8 mouse cellular contexts compared by ENCODE assay signal in genomic region chr2:60382858-60383669, GRCm38 (mm10). TPM values are rescaled to one million over a fixed set of nuclear protein-coding genes. Genes with fewer than 3 reads are reported as not detected.
DNase-seq lines count a peak whose midpoint lies in the region; ATAC-seq and TF ChIP-seq lines count a peak whose summit lies in the region.

Gene Ly75, minus strand, starts transcription at chr2:60383303.

- ATAC-seq in forebrain, embryonic 12.5 days (ENCODE audit: low FRiP score) = peak; percentile 98
- peak; percentile 80 for ATAC-seq in neutrophil, adult 5-6 weeks (ENCODE audit: extremely low read depth, insufficient number of reproducible peaks, low FRiP score, poor library complexity, severe bottlenecking)

- no peak within 1 kb of the TSS for H3K27ac ChIP-seq in forebrain, embryonic 12.5 days

- no peak for TF ChIP-seq CTCF in E14TG2a.4 (conservative IDR thresholded peaks at IDR 0.05; ENCODE audit: low read length)
- no peak for TF ChIP-seq CTCF in lung, adult 2 months (IDR thresholded peaks at IDR 0.05; ENCODE audit: insufficient read depth, low read length)

- intact Hi-C loops in heart, postnatal 10 days (cut with DNase I) = no loop called here

- under 1% methylated on average over 46 of the region's 46 CpGs for WGBS in forebrain, embryonic 12.5 days
- 2% methylated on average over 46 of the region's 46 CpGs for WGBS in lung, adult 2 months

- peak within 1 kb of the TSS; percentile 85 for H3K4me3 ChIP-seq in E14TG2a.4 (replicated peaks; ENCODE audit: low read length)
- peak within 1 kb of the TSS; percentile 56 for H3K4me3 ChIP-seq in forebrain, embryonic 12.5 days (replicated peaks)
- peak within 1 kb of the TSS; percentile 60 for H3K4me3 ChIP-seq in lung, adult 2 months (replicated peaks; ENCODE audit: extremely low read depth, low read depth, low read length)

- peaks cover 25% of the 10 kb centered on the region for H3K36me3 ChIP-seq in E14TG2a.4 (ENCODE audit: insufficient read depth, low read length)
- H3K36me3 ChIP-seq in forebrain, embryonic 12.5 days (replicated peaks) = no peaks in the 10 kb centered on the region

- peak within 1 kb of the TSS; percentile 88 for H3K4me2 ChIP-seq in forebrain, embryonic 12.5 days

- peaks cover 43% of the 10 kb centered on the region for H3K4me1 ChIP-seq in E14TG2a.4 (replicated peaks; ENCODE audit: low read depth, low read length)
- H3K4me1 ChIP-seq in forebrain, embryonic 12.5 days = peaks cover 7% of the 10 kb centered on the region; the same call in 1 of the 2 replicates
- H3K4me1 ChIP-seq in lung, adult 2 months (ENCODE audit: control insufficient read depth, insufficient read depth, low read length) = 0 out of 2 replicates have a peak, but pooled peaks cover 3% of the 10 kb centered on the region

- TF ChIP-seq POLR2A in lung, adult 2 months (IDR thresholded peaks at IDR 0.05; ENCODE audit: borderline replicate concordance, extremely low read depth, low read depth, low read length) = no peak

- peak within 1 kb of the TSS; percentile 55 for H3K9ac ChIP-seq in forebrain, embryonic 12.5 days

- H3K9me3 ChIP-seq in E14TG2a.4 (ENCODE audit: low read length) = no peaks in the 10 kb centered on the region
- H3K9me3 ChIP-seq in forebrain, embryonic 12.5 days = no peaks in the 10 kb centered on the region

- 0 out of 2 replicates have a peak, but pooled peaks cover 9% of the 10 kb centered on the region for H3K27me3 ChIP-seq in E14TG2a.4 (ENCODE audit: insufficient read depth, low read length)
- peaks cover 30% of the 10 kb centered on the region for H3K27me3 ChIP-seq in forebrain, embryonic 12.5 days

- peak; percentile 69 for DNase-seq in c-Kit-positive CD71-positive TER-119-negative erythroid progenitor cells, embryonic 14.5 days (ENCODE audit: low read depth)
- DNase-seq in heart, postnatal 10 days = peak; percentile 85 to 89
- DNase-seq in kidney, postnatal 4 days = peak; percentile 87 to 92
- peak; percentile 86 for DNase-seq in lung, adult 2 months
- peak; percentile 89 to 90 for DNase-seq in thymus, adult 18-20 months

RNA-seq across cellular contexts. Expression of gene Ly75, which starts in this region (rescaled TPM):
- polyA plus RNA-seq in forebrain, embryonic 12.5 days (2016; fragmentation: Nextera tagmentation; extraction: Ambion mirVana) = 1.2 and 1.9 TPM in 2 replicates
- total RNA-seq in heart, postnatal 10 days (2021) = 1 to 10 TPM; 1.3 to 1.4 TPM
- polyA plus RNA-seq in lung, adult 2 months (2012; rRNA removed) = 1.7 and 2.9 TPM in 2 replicates
- 18.4 and 18.6 TPM in 2 replicates for total RNA-seq in neutrophil, adult 5-6 weeks (2017)
